Mouse (Mus musculus): ENCODE results near the gene March7. TPM values are rescaled to one million over a fixed set of nuclear protein-coding genes. Genes with fewer than 3 reads are reported as not detected.

March7 gene
- polyA plus RNA-seq, 2 experiments, result 12.1 to 19.9 TPM

DNA sequence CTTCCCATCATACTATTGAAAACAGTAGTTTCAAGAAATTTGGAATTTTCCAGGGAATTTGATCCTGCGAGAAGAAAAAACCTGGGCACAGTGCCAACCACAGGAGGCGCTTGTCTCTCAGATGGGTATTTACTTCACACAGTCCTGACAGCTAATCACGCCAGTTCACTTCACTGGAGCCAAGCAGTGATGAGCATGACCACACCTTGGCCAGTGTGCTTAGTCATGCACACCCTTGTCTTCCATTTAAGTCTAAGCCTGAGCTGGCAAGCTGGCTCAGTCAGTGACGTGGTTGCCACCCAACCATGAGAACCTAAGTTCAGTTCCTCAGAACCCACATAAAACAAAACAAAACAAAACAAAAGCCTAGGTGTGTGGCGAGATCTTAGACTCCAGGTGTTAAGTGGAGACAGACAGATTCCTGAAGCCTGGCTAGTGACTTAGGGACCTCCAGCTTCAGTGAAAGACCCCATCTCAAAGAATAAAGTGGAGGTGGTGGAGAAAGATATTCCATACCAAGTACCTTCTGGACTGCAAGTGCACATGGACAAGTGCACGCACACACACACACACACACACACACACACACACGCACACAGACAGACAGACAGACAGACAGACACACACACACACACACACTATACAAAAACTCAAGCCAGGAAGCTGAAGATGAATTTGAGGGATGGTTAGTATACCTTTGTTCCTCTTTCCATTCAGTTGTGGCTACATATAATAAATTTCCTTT lies 37.7 kb upstream of the March7 start:
- no peak overlapping the region for H3K4me2 ChIP-seq (ENCODE audit: low read depth)
- ATAC-seq (ENCODE audit: insufficient read depth) (no peak), DNase-seq (ENCODE audit: low read depth in 3 of 3, low spot score in 3 of 3) (peak in 1 of 3 experiments; percentile 16)
- H3K9ac ChIP-seq (replicated peaks), result no peak overlapping the region
- H3K4me1 ChIP-seq (replicated peaks; ENCODE audit: control insufficient read depth in 2 of 2, insufficient read depth in 2 of 2, low read length in 1 of 2), result no peaks in the 10 kb centered on the region
- TF ChIP-seq CTCF (IDR thresholded peaks at IDR 0.05; ENCODE audit: low read depth) (no peak), EP300 (IDR thresholded peaks at IDR 0.05; ENCODE audit: low read depth) (no peak)
- H3K27me3 ChIP-seq (ENCODE audit: control insufficient read depth, insufficient read depth, low read length), result no peaks in the 10 kb centered on the region
- H3K36me3 ChIP-seq (replicated peaks; ENCODE audit: control insufficient read depth, insufficient read depth, low read depth), result no peaks in the 10 kb centered on the region
- 54% methylated on average over 7 of the region's 7 CpGs for WGBS (ENCODE audit: insufficient replicate concordance)
- H3K4me3 ChIP-seq (ENCODE audit: insufficient read depth in 1 of 2, low read depth in 2 of 2, low read length in 2 of 2), result no peak overlapping the region
- H3K9me3 ChIP-seq (ENCODE audit: control insufficient read depth, low read length), result no peaks in the 10 kb centered on the region
- H3K27ac ChIP-seq, result no peak overlapping the region

DNA sequence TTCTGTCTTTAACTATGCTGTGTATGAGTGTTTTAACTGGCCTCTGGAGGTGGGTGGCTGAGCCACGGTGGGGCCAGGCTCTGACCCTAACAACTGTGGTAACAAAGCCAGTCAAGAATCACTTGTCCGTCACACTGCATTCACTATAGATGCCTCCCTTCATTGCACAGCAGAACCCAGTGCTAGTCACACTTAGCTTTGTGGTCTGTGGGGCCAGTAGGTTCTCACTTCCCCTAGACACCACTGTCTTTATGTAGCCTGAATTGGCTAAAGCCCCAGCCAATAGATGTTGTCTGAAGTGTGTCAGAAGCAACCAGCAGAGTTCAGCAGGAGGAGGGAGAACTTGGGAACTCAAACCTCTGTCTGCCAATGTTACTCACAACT lies 37.2 kb upstream of the March7 start:
- Histone ChIP-seq H3K9ac (replicated peaks) (no peak overlapping the region), H3K36me3 (replicated peaks; ENCODE audit: control insufficient read depth, insufficient read depth, low read depth) (no peaks in the 10 kb centered on the region), H3K4me2 (ENCODE audit: low read depth) (no peak overlapping the region), H3K4me3 (ENCODE audit: insufficient read depth in 1 of 2, low read depth in 2 of 2, low read length in 2 of 2) (no peak overlapping the region), H3K9me3 (ENCODE audit: control insufficient read depth, low read length) (no peaks in the 10 kb centered on the region), H3K27me3 (ENCODE audit: control insufficient read depth, insufficient read depth, low read length) (no peaks in the 10 kb centered on the region), H3K27ac (no peak overlapping the region), H3K4me1 (replicated peaks; ENCODE audit: control insufficient read depth in 2 of 2, insufficient read depth in 2 of 2, low read length in 1 of 2) (no peaks in the 10 kb centered on the region)
- no peak for ATAC-seq (ENCODE audit: insufficient read depth)
- 36% methylated on average over 2 of the region's 2 CpGs for WGBS (ENCODE audit: insufficient replicate concordance)
- DNase-seq (ENCODE audit: low read depth in 3 of 3, low spot score in 3 of 3), result peak in 1 of 3 experiments; percentile 23
- TF ChIP-seq EP300 (IDR thresholded peaks at IDR 0.05; ENCODE audit: low read depth), result no peak
- no peak for TF ChIP-seq CTCF (IDR thresholded peaks at IDR 0.05; ENCODE audit: low read depth)

DNA sequence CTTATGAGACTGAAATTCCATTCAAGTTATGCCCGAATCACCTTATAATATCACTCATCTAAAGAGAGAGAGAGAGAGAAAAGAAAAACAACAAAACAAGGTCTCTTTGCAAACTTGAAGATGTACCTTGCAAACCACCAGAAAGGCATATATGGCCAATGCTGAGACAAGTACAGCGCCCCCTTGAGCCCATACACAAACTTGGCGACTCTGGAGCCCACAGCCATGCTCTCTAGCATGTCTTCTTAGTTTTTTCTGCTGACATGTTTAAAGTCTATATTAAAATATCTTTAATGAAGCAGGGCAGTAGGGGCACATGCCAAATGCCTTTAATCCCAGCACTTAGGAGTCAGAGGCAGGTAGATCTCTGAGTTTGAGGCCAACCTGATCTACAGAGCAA lies 36.5 kb upstream of the March7 start:
- WGBS (ENCODE audit: insufficient replicate concordance), result 44% methylated on average over 3 of the region's 3 CpGs
- Histone ChIP-seq H3K4me2 (ENCODE audit: low read depth) (no peak overlapping the region), H3K9me3 (ENCODE audit: control insufficient read depth, low read length) (no peaks in the 10 kb centered on the region), H3K27ac (no peak overlapping the region), H3K9ac (replicated peaks) (no peak overlapping the region), H3K36me3 (replicated peaks; ENCODE audit: control insufficient read depth, insufficient read depth, low read depth) (no peaks in the 10 kb centered on the region), H3K27me3 (ENCODE audit: control insufficient read depth, insufficient read depth, low read length) (no peaks in the 10 kb centered on the region), H3K4me3 (ENCODE audit: insufficient read depth in 1 of 2, low read depth in 2 of 2, low read length in 2 of 2) (no peak overlapping the region), H3K4me1 (replicated peaks; ENCODE audit: control insufficient read depth in 2 of 2, insufficient read depth in 2 of 2, low read length in 1 of 2) (no peaks in the 10 kb centered on the region)
- TF ChIP-seq EP300 (IDR thresholded peaks at IDR 0.05; ENCODE audit: low read depth), result no peak
- TF ChIP-seq CTCF (IDR thresholded peaks at IDR 0.05; ENCODE audit: low read depth), result peak; percentile 62
- no peak for ATAC-seq (ENCODE audit: insufficient read depth)
- peak in 1 of 3 experiments; percentile 17 for DNase-seq (ENCODE audit: low read depth in 3 of 3, low spot score in 3 of 3)

DNA sequence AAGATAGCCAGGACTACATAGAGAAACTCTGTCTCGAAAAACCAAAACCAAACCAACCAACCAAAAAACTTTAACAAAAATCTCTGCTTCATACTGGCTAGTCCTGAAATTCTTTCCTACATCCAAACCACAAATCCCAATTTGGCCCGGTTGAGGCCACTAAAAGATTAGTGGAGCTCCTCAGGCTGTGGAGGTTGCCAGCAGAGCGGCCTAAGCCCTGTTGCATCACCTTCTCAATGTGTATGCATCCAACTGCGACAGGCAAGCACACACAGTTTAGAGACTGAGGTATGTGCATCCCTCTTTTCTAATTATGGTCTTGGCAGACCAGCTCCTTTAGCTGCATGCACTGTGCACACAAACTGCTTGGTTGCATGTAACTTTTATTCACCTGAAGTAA lies 36.1 kb upstream of the March7 start:
- Histone ChIP-seq H3K27me3 (ENCODE audit: control insufficient read depth, insufficient read depth, low read length) (no peaks in the 10 kb centered on the region), H3K4me2 (ENCODE audit: low read depth) (no peak overlapping the region), H3K4me3 (ENCODE audit: insufficient read depth in 1 of 2, low read depth in 2 of 2, low read length in 2 of 2) (no peak overlapping the region), H3K27ac (no peak overlapping the region), H3K9ac (replicated peaks) (no peak overlapping the region), H3K9me3 (ENCODE audit: control insufficient read depth, low read length) (no peaks in the 10 kb centered on the region), H3K36me3 (replicated peaks; ENCODE audit: control insufficient read depth, insufficient read depth, low read depth) (no peaks in the 10 kb centered on the region), H3K4me1 (replicated peaks; ENCODE audit: control insufficient read depth in 2 of 2, insufficient read depth in 2 of 2, low read length in 1 of 2) (no peaks in the 10 kb centered on the region)
- DNase-seq (ENCODE audit: low read depth in 3 of 3, low spot score in 3 of 3) (no peak), ATAC-seq (ENCODE audit: insufficient read depth) (no peak)
- TF ChIP-seq CTCF (IDR thresholded peaks at IDR 0.05; ENCODE audit: low read depth) (no peak), EP300 (IDR thresholded peaks at IDR 0.05; ENCODE audit: low read depth) (no peak)
- 80% methylated on average over 4 of the region's 4 CpGs for WGBS (ENCODE audit: insufficient replicate concordance)

DNA sequence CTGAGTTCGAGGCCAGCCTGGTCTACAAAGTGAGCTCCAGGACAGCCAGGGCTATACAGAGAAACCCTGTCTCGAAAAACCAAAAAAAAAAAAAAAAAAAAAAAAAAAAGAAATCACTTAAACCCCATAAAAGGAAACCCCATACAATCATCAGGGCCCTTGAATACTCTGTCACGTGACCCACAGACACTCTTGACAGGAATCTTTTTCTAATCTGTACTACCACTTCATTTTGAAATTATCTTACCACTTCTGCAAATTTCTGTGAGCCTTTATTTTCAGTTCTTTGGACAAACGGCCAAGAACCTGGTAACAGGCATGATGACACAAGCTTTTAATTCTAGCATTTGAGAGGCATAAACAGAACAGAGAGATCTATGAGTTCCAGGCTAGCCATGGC lies 34.6 kb upstream of the March7 start:
- H3K27me3 ChIP-seq (ENCODE audit: control insufficient read depth, insufficient read depth, low read length), result no peaks in the 10 kb centered on the region
- H3K36me3 ChIP-seq (replicated peaks; ENCODE audit: control insufficient read depth, insufficient read depth, low read depth), result no peaks in the 10 kb centered on the region
- TF ChIP-seq CTCF (IDR thresholded peaks at IDR 0.05; ENCODE audit: low read depth) (no peak), EP300 (IDR thresholded peaks at IDR 0.05; ENCODE audit: low read depth) (no peak)
- ATAC-seq (ENCODE audit: insufficient read depth) (no peak), DNase-seq (ENCODE audit: low read depth in 3 of 3, low spot score in 3 of 3) (no peak)
- no peak overlapping the region for H3K4me3 ChIP-seq (ENCODE audit: insufficient read depth in 1 of 2, low read depth in 2 of 2, low read length in 2 of 2)
- no peak overlapping the region for H3K9ac ChIP-seq (replicated peaks)
- H3K4me2 ChIP-seq (ENCODE audit: low read depth), result no peak overlapping the region
- H3K9me3 ChIP-seq (ENCODE audit: control insufficient read depth, low read length), result no peaks in the 10 kb centered on the region
- 53% methylated on average over 2 of the region's 4 CpGs for WGBS (ENCODE audit: insufficient replicate concordance)
- no peaks in the 10 kb centered on the region for H3K4me1 ChIP-seq (replicated peaks; ENCODE audit: control insufficient read depth in 2 of 2, insufficient read depth in 2 of 2, low read length in 1 of 2)
- no peak overlapping the region for H3K27ac ChIP-seq
